Mouse (Mus musculus): ENCODE measurements around the gene Exoc3l2. TPM values are rescaled to one million over a fixed set of nuclear protein-coding genes. Genes with fewer than 3 reads are reported as not detected.
"Not testable (repeated sequence)": the region's sequence is repeated elsewhere in the genome, so short reads cannot be mapped to it uniquely, and the experiment has no call there.

Gene Exoc3l2
- polyA plus RNA-seq, 1 experiment, result 0.06 TPM

GRCm38 (mm10) chr7:19508150-19508923 lies 45.2 kb downstream of the Exoc3l2 start, which contains the start of the genes Bloc1s3 and Trappc6a:
TSS of gene Bloc1s3 (minus strand) at chr7:19508367.
TSS of gene Trappc6a (plus strand) at chr7:19508395.
- peak; percentile 68; the same call in 1 of the 2 replicates for TF ChIP-seq POLR2A (IDR thresholded peaks at IDR 0.05; ENCODE audit: extremely low read depth, insufficient read depth, low read length)
- no peak for TF ChIP-seq CTCF (IDR thresholded peaks at IDR 0.05; ENCODE audit: extremely low read depth, insufficient read depth, low read length)
- H3K4me3 ChIP-seq (ENCODE audit: insufficient read depth, low read length), result peak within 1 kb of the TSS; percentile 59
- H3K27ac ChIP-seq (ENCODE audit: insufficient read depth, low read length), result no peak within 1 kb of the TSS
- peaks cover 2% of the 10 kb centered on the region; the same call in 1 of the 2 replicates for H3K4me1 ChIP-seq (ENCODE audit: control insufficient read depth, insufficient read depth, low read length)

- H3K27ac ChIP-seq (ENCODE audit: insufficient read depth, low read length), result no peak overlapping the region
- TF ChIP-seq POLR2A (IDR thresholded peaks at IDR 0.05; ENCODE audit: extremely low read depth, insufficient read depth, low read length) (no peak), CTCF (IDR thresholded peaks at IDR 0.05; ENCODE audit: extremely low read depth, insufficient read depth, low read length) (no peak)
- H3K4me3 ChIP-seq (ENCODE audit: insufficient read depth, low read length), result peak overlapping the region; percentile 59
- peaks cover 2% of the 10 kb centered on the region; the same call in 1 of the 2 replicates for H3K4me1 ChIP-seq (ENCODE audit: control insufficient read depth, insufficient read depth, low read length)
Observed at GRCm38 (mm10) chr7:19508924-19509568, 45.9 kb downstream of the Exoc3l2 start.

DNA sequence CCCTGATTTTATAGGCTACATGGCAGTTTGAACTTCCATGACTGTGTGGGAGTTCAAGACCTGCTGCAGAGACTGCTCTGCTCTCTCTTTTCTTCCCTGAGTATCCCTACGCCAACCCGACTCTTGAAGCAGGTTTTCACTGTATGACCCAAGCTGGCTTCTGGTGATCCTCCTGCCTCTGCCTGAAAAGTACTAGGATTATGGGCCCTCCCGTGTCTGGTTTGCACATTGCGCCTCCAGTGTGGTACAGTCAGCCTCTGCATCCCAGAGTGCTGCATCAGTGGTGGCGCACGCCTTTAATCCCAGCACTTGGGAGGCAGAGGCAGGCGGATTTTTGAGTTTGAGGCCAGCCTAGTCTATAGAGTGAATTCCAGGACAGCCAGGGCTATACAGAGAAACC lies 46.7 kb downstream of the Exoc3l2 start:
- H3K4me3 ChIP-seq (ENCODE audit: insufficient read depth, low read length), result no peak overlapping the region; the same call in 1 of the 2 replicates
- H3K4me1 ChIP-seq (ENCODE audit: control insufficient read depth, insufficient read depth, low read length), result peaks cover 2% of the 10 kb centered on the region; the same call in 1 of the 2 replicates
- TF ChIP-seq CTCF (IDR thresholded peaks at IDR 0.05; ENCODE audit: extremely low read depth, insufficient read depth, low read length) (no peak), POLR2A (IDR thresholded peaks at IDR 0.05; ENCODE audit: extremely low read depth, insufficient read depth, low read length) (no peak)
- H3K27ac ChIP-seq (ENCODE audit: insufficient read depth, low read length), result no peak overlapping the region

DNA sequence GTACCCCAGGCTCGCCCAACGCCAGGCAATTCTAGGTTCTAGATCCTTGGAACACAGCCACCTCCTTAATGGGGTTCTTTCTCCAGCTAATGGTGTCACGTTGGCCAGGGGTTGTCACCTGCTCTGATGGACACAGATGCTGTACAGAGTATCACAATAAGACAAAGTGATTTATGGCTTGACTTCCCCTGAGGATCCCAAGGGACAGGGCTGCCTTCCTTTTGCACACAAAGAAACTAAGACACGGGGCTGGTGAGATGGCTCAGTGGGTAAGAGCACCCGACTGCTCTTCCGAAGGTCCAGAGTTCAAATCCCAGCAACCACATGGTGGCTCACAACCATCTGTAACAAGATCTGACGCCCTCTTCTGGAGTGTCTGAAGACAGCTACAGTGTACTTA lies 48.8 kb downstream of the Exoc3l2 start:
- H3K4me1 ChIP-seq (ENCODE audit: control insufficient read depth, insufficient read depth, low read length); H3K27ac ChIP-seq (ENCODE audit: insufficient read depth, low read length); H3K4me3 ChIP-seq (ENCODE audit: insufficient read depth, low read length): not testable (repeated sequence)

DNA sequence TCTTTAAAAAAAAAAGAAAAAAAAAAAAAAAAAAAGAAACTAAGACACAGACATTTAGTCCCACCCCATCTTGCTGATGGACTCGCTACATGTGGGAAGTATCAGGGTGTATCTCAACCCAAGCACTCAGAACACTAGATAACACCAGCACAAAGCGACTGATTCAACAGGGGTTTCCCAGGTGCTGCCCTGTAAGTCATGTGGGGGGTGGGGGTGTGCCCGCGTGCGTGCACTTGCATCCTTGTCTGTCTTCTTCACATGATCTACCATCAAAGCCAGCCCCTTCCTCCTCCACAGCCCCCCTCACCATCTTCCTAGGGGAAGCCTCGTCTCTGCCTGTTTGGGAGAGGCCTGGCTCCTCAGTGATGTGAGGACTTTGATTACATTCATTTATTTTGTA lies 49.2 kb downstream of the Exoc3l2 start:
- Histone ChIP-seq H3K4me1 (ENCODE audit: control insufficient read depth, insufficient read depth, low read length) (peaks cover 2% of the 10 kb centered on the region; the same call in 1 of the 2 replicates), H3K27ac (ENCODE audit: insufficient read depth, low read length) (no peak overlapping the region)
- no peak for TF ChIP-seq CTCF (IDR thresholded peaks at IDR 0.05; ENCODE audit: extremely low read depth, insufficient read depth, low read length)
- no peak for TF ChIP-seq POLR2A (IDR thresholded peaks at IDR 0.05; ENCODE audit: extremely low read depth, insufficient read depth, low read length)

DNA sequence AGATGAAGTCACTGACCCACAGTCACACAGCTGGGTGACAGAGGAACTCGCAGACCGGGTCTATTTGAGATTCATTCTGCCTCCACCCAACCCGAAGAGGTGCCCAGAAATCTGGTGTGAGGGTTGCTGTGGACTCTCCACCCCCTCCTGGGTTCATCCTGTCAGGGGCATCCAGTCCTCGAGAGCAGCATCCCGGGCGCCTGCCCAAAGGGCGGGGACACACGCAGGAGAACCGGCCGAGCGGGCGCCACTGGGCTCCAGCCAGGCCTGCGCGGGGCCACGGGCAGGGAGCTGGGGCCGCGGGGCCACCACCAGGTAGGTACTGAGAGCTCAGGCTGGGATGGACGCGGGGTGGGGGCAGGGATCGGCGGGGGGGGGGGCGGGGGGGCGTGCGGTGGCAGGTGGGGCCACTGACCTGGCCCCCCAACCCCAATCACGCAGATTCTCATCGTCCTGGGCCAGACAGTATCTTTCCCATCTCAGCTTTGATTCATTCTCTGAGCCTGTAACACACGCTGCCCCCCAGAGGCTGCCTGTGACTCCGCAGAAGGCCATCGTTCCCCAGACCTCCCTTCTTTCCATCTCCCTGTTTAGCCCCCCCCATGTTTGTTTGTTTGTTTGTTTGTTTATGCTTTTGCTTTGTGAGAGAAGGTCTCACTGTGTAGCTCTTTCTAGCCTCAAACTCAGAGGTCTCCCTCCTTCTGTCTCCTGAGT lies 54.7 kb downstream of the Exoc3l2 start, which contains the start of gene Nkpd1:
Nkpd1 (plus strand) TSS at position 187 of the 714 bp plus-strand sequence.
- TF ChIP-seq POLR2A (IDR thresholded peaks at IDR 0.05; ENCODE audit: extremely low read depth, insufficient read depth, low read length) (no peak), CTCF (IDR thresholded peaks at IDR 0.05; ENCODE audit: extremely low read depth, insufficient read depth, low read length) (peak; percentile 34; the same call in 1 of the 2 replicates)
- Histone ChIP-seq H3K4me3 (ENCODE audit: insufficient read depth, low read length) (no peak within 1 kb of the TSS), H3K4me1 (ENCODE audit: control insufficient read depth, insufficient read depth, low read length) (no peaks in the 10 kb centered on the region), H3K27ac (ENCODE audit: insufficient read depth, low read length) (no peak within 1 kb of the TSS)

More for the DNA sequence above, 49.2 kb downstream of the Exoc3l2 start:
- no peak overlapping the region for H3K4me3 ChIP-seq (ENCODE audit: insufficient read depth, low read length)

- Histone ChIP-seq H3K4me3 (ENCODE audit: insufficient read depth, low read length) (no peak overlapping the region), H3K27ac (ENCODE audit: insufficient read depth, low read length) (no peak overlapping the region), H3K4me1 (ENCODE audit: control insufficient read depth, insufficient read depth, low read length) (no peaks in the 10 kb centered on the region)
- TF ChIP-seq CTCF (IDR thresholded peaks at IDR 0.05; ENCODE audit: extremely low read depth, insufficient read depth, low read length) (no peak), POLR2A (IDR thresholded peaks at IDR 0.05; ENCODE audit: extremely low read depth, insufficient read depth, low read length) (no peak)
Observed at GRCm38 (mm10) chr7:19520032-19520431, 56.9 kb downstream of the Exoc3l2 start.

DNA sequence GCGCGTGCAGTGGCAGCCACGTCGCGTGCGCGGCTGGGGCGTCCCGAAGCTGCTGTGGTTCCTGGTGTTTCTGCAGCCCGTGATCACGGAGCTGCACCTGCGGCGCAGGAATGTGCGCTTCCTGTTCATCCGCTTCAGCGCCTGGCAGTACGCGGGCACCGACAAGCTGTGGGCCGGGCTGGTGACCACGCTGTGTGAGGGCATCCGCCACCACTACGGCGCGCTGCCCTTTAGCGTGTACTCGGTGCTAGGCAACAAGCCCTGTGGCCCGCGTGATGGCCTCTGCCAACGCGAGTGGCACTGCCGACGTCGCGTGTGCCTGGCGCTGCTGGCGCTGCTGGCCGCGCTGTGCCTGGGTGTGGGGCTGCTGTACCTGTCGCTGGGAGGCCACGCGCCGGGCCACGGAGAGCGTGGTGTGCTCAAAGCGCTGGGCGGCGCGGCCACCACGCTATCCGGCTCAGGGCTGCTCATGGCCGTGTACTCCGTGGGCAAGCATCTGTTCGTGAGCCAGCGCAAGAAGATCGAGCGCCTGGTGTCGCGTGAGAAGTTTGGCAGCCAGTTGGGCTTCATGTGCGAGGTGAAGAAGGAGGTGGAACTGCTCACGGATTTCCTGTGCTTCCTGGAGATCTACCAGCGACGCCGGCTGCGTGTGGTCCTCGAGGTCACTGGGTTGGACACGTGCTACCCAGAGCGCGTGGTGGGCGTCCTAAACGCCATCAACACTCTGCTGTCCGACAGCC lies 60.1 kb downstream of the Exoc3l2 start:
- Histone ChIP-seq H3K4me1 (ENCODE audit: control insufficient read depth, insufficient read depth, low read length) (no peaks in the 10 kb centered on the region), H3K4me3 (ENCODE audit: insufficient read depth, low read length) (peak overlapping the region; percentile 22), H3K27ac (ENCODE audit: insufficient read depth, low read length) (no peak overlapping the region)
- TF ChIP-seq POLR2A (IDR thresholded peaks at IDR 0.05; ENCODE audit: extremely low read depth, insufficient read depth, low read length) (no peak), CTCF (IDR thresholded peaks at IDR 0.05; ENCODE audit: extremely low read depth, insufficient read depth, low read length) (no peak)
